ENCODE assay signal across 13 mouse cellular contexts in the genomic region with DNA sequence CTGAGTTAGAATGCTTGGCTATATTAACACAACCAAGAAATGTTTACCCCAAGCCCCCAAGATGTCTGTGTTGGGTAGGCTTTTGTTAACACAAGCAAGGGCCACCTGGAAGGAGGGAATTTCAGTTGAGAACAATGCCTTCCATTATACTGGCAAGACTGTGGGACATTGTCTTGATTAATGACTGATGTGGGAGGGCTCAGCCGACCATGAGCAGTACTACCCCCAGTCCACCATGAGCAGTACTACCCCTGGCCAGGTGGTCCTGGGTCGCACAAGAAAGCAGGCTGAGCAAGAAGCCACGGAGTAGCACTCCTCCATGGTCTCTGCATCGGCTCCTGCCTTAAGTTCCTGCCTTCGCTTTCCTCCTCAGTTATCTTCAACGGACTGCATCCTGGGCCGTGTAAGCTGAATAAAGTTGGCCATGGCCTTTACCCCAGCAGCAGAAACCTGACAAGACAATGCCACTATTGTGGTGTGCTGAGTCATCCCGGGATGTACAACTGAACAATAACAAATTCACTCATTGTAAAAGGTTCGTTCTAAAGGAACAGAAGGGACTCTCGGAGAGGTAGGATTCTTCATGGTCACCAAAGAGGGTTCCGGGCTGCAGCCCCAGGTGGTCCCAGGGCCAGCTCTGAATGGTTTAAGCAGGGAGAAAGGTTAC. TPM values are rescaled to one million over a fixed set of nuclear protein-coding genes. Genes with fewer than 3 reads are reported as not detected.
DNase-seq lines count a peak whose midpoint lies in the region; ATAC-seq and TF ChIP-seq lines count a peak whose summit lies in the region.
"Had no signal": no experiment of that assay in that cellular context is flagged by ENCODE, and none has a peak within 500 bp of the region (broad histone marks: within the 10 kb centered on the region; RNA-seq: fewer than 3 reads in every experiment).

No protein-coding gene starts in this region.

- TF ChIP-seq CTCF in kidney, postnatal 0 days (IDR thresholded peaks at IDR 0.05; ENCODE audit: low read depth): no peak
- no peak for TF ChIP-seq CTCF in ES-Bruce4 (IDR thresholded peaks at IDR 0.05; ENCODE audit: low read depth, low read length)
- no peak for TF ChIP-seq CTCF in brain, embryonic 14.5 days (IDR thresholded peaks at IDR 0.05; ENCODE audit: borderline replicate concordance, extremely low read depth, insufficient read depth, insufficient read length)

- no peak overlapping the region for H3K9ac ChIP-seq in kidney, postnatal 0 days (ENCODE audit: low read depth, low read length)
- no peak overlapping the region for H3K9ac ChIP-seq in kidney, embryonic 14.5 days (ENCODE audit: low read depth, low read length)
- H3K9ac ChIP-seq in ES-Bruce4 (ENCODE audit: low read depth, poor library complexity, severe bottlenecking): no peak overlapping the region
- no peak overlapping the region for H3K9ac ChIP-seq in limb, embryonic 12.5 days (replicated peaks)
- H3K9ac ChIP-seq in heart, embryonic 12.5 days: no peak overlapping the region
- H3K9ac ChIP-seq: liver, embryonic 15.5 days had no signal

- intact Hi-C loops in heart, postnatal 36 days (cut with DNase I): no loop called here

- H3K4me2 ChIP-seq in kidney, postnatal 0 days (ENCODE audit: low read length): no peak overlapping the region
- H3K4me2 ChIP-seq in kidney, embryonic 14.5 days (replicated peaks; ENCODE audit: low read depth, low read length): no peak overlapping the region
- no peak overlapping the region for H3K4me2 ChIP-seq in limb, embryonic 12.5 days
- H3K4me2 ChIP-seq in heart, embryonic 12.5 days: no peak overlapping the region
- H3K4me2 ChIP-seq: liver, embryonic 15.5 days had no signal

- H3K9me3 ChIP-seq in kidney, postnatal 0 days (replicated peaks; ENCODE audit: low read length): no peaks in the 10 kb centered on the region; the same call in 1 of the 2 replicates
- H3K9me3 ChIP-seq in kidney, embryonic 14.5 days (ENCODE audit: control insufficient read depth, low read length): no peaks in the 10 kb centered on the region
- H3K9me3 ChIP-seq in ES-Bruce4 (replicated peaks; ENCODE audit: control insufficient read depth, insufficient read depth, low read length, poor library complexity, severe bottlenecking): peaks cover 4% of the 10 kb centered on the region; the same call in 1 of the 2 replicates
- 0 out of 2 replicates have a peak, but pooled peaks cover 3% of the 10 kb centered on the region for H3K9me3 ChIP-seq in limb, embryonic 12.5 days
- H3K9me3 ChIP-seq in heart, embryonic 12.5 days (replicated peaks): no peaks in the 10 kb centered on the region
- H3K9me3 ChIP-seq: liver, embryonic 15.5 days had no signal

- WGBS in kidney, postnatal 0 days: 79% methylated on average over 11 of the region's 11 CpGs
- 79% methylated on average over 11 of the region's 11 CpGs for WGBS in kidney, embryonic 14.5 days
- 83% methylated on average over 11 of the region's 11 CpGs for WGBS in limb, embryonic 12.5 days
- WGBS in heart, embryonic 12.5 days: 82% methylated on average over 11 of the region's 11 CpGs

- no peak overlapping the region for H3K4me3 ChIP-seq in kidney, postnatal 0 days (replicated peaks; ENCODE audit: low read depth, low read length)
- H3K4me3 ChIP-seq in kidney, embryonic 14.5 days (ENCODE audit: low read length): no peak overlapping the region
- no peak overlapping the region for H3K4me3 ChIP-seq in ES-Bruce4 (ENCODE audit: low read depth, low read length)
- no peak overlapping the region for H3K4me3 ChIP-seq in limb, embryonic 12.5 days (replicated peaks)
- H3K4me3 ChIP-seq in heart, embryonic 12.5 days: no peak overlapping the region
- H3K4me3 ChIP-seq: liver, embryonic 15.5 days had no signal

- DNase-seq in kidney, postnatal 0 days (ENCODE audit: low spot score): no peak
- DNase-seq in brain, embryonic 14.5 days (ENCODE audit: low read depth): peak; percentile 23
- DNase-seq in natural killer cell, adult 2 months (ENCODE audit: low spot score in 2 of 2): no peak
- no peak for DNase-seq in heart, postnatal 36 days
- DNase-seq: adrenal gland, postnatal 36 days; cerebellum, adult 11-12 months; heart, postnatal 10 days; kidney, adult 18-20 months had no signal

- no peak overlapping the region for H3K27ac ChIP-seq in kidney, postnatal 0 days
- no peak overlapping the region for H3K27ac ChIP-seq in kidney, embryonic 14.5 days (ENCODE audit: low read depth, low read length)
- no peak overlapping the region; the same call in 1 of the 2 replicates for H3K27ac ChIP-seq in ES-Bruce4 (ENCODE audit: insufficient read depth, low read length)
- H3K27ac ChIP-seq in limb, embryonic 12.5 days: peak overlapping the region; percentile 45; the same call in 1 of the 2 replicates
- no peak overlapping the region for H3K27ac ChIP-seq in heart, embryonic 12.5 days (ENCODE audit: poor library complexity, severe bottlenecking)
- H3K27ac ChIP-seq: liver, embryonic 15.5 days had no signal

- H3K36me3 ChIP-seq in kidney, postnatal 0 days (ENCODE audit: insufficient read depth, low read length): no peaks in the 10 kb centered on the region
- no peaks in the 10 kb centered on the region for H3K36me3 ChIP-seq in kidney, embryonic 14.5 days (ENCODE audit: control insufficient read depth, insufficient read depth, low read length)
- no peaks in the 10 kb centered on the region for H3K36me3 ChIP-seq in ES-Bruce4 (ENCODE audit: control insufficient read depth, insufficient read depth, low read length, poor library complexity, severe bottlenecking)
- H3K36me3 ChIP-seq in limb, embryonic 12.5 days: 0 out of 2 replicates have a peak, but pooled peaks cover 4% of the 10 kb centered on the region
- peaks cover 9% of the 10 kb centered on the region for H3K36me3 ChIP-seq in heart, embryonic 12.5 days
- H3K36me3 ChIP-seq: liver, embryonic 15.5 days had no signal

- H3K27me3 ChIP-seq in kidney, postnatal 0 days (ENCODE audit: insufficient read depth, low read length): no peaks in the 10 kb centered on the region
- no peaks in the 10 kb centered on the region for H3K27me3 ChIP-seq in kidney, embryonic 14.5 days (ENCODE audit: control insufficient read depth, insufficient read depth, low read length)
- no peaks in the 10 kb centered on the region for H3K27me3 ChIP-seq in ES-Bruce4 (ENCODE audit: control insufficient read depth, insufficient read depth, low read length, poor library complexity, severe bottlenecking)
- H3K27me3 ChIP-seq in limb, embryonic 12.5 days: no peaks in the 10 kb centered on the region
- H3K27me3 ChIP-seq in heart, embryonic 12.5 days (replicated peaks): no peaks in the 10 kb centered on the region
- H3K27me3 ChIP-seq: liver, embryonic 15.5 days had no signal

- TF ChIP-seq POLR2A in ES-Bruce4 (IDR thresholded peaks at IDR 0.05; ENCODE audit: insufficient read depth, low read length): no peak
- no peak for TF ChIP-seq POLR2A in brain, embryonic 14.5 days (IDR thresholded peaks at IDR 0.05; ENCODE audit: borderline replicate concordance, extremely low read depth, insufficient read depth, insufficient read length, poor library complexity, severe bottlenecking)

- TF ChIP-seq EP300 in ES-Bruce4 (IDR thresholded peaks at IDR 0.05; ENCODE audit: insufficient read depth, low read depth, low read length): peak; percentile 57; the same call in 1 of the 2 replicates

- ATAC-seq in kidney, postnatal 0 days (replicated peaks; ENCODE audit: low FRiP score, low read depth): peak; percentile 57; the same call in 1 of the 2 replicates
- no peak for ATAC-seq in kidney, embryonic 14.5 days (ENCODE audit: low FRiP score, low TSS enrichment)
- ATAC-seq in limb, embryonic 12.5 days (ENCODE audit: insufficient number of reproducible peaks, insufficient read depth, low FRiP score, low TSS enrichment, low read depth): no peak
- no peak for ATAC-seq in heart, embryonic 12.5 days (ENCODE audit: insufficient number of reproducible peaks, low FRiP score)

- H3K4me1 ChIP-seq in kidney, postnatal 0 days (replicated peaks; ENCODE audit: insufficient read depth, low read length): no peaks in the 10 kb centered on the region
- no peaks in the 10 kb centered on the region for H3K4me1 ChIP-seq in kidney, embryonic 14.5 days (ENCODE audit: control insufficient read depth, insufficient read depth, low read length)
- H3K4me1 ChIP-seq in ES-Bruce4 (ENCODE audit: control insufficient read depth, insufficient read depth, low read length): peaks cover 2% of the 10 kb centered on the region
- H3K4me1 ChIP-seq in limb, embryonic 12.5 days (replicated peaks): peaks cover 9% of the 10 kb centered on the region
- peaks cover 15% of the 10 kb centered on the region for H3K4me1 ChIP-seq in heart, embryonic 12.5 days (replicated peaks)
- H3K4me1 ChIP-seq: liver, embryonic 15.5 days had no signal

RNA-seq across cellular contexts. Expression of gene Rab31, which starts 28.8 kb away (rescaled TPM):
- 30.0 and 34.6 TPM in 2 replicates for polyA plus RNA-seq in kidney, postnatal 0 days (2015; fragmentation: Nextera tagmentation; extraction: Ambion mirVana)
- 21.2 and 38.0 TPM in 2 replicates for polyA plus RNA-seq in kidney, embryonic 14.5 days (2014; fragmentation: Nextera tagmentation; extraction: Ambion mirVana)
- polyA plus RNA-seq in ES-Bruce4 (2011; ENCODE audit: insufficient read depth, insufficient read length, low read depth, missing spikeins): 18.7 and 19.4 TPM in 2 replicates
- polyA plus RNA-seq in brain, embryonic 14.5 days (2012; rRNA removed): 53.2 and 56.6 TPM in 2 replicates
- polyA plus RNA-seq in limb, embryonic 12.5 days (2016; fragmentation: Nextera tagmentation; extraction: Ambion mirVana): 54.0 and 58.2 TPM in 2 replicates
- 31.2 and 33.4 TPM in 2 replicates for polyA plus RNA-seq in heart, embryonic 12.5 days (2016; fragmentation: Nextera tagmentation; extraction: Ambion mirVana)
- total RNA-seq in heart, postnatal 36 days (2021): 10 to 100 TPM; 13.6 to 15.6 TPM

RNA-seq across cellular contexts. Expression of gene Ppp4r1, which starts 38.6 kb away (rescaled TPM):
- polyA plus RNA-seq in kidney, postnatal 0 days (2015; fragmentation: Nextera tagmentation; extraction: Ambion mirVana): 32.5 and 35.0 TPM in 2 replicates
- 37.4 and 53.5 TPM in 2 replicates for polyA plus RNA-seq in kidney, embryonic 14.5 days (2014; fragmentation: Nextera tagmentation; extraction: Ambion mirVana)
- polyA plus RNA-seq in ES-Bruce4 (2011; ENCODE audit: insufficient read depth, insufficient read length, low read depth, missing spikeins): 48.4 and 56.7 TPM in 2 replicates
- 92.2 and 93.7 TPM in 2 replicates for polyA plus RNA-seq in brain, embryonic 14.5 days (2012; rRNA removed)
- polyA plus RNA-seq in limb, embryonic 12.5 days (2016; fragmentation: Nextera tagmentation; extraction: Ambion mirVana): 61.7 and 63.9 TPM in 2 replicates
- polyA plus RNA-seq in heart, embryonic 12.5 days (2016; fragmentation: Nextera tagmentation; extraction: Ambion mirVana): 33.5 and 37.5 TPM in 2 replicates
- 10 to 100 TPM; 40.8 to 48.8 TPM for total RNA-seq in heart, postnatal 36 days (2021)
